Mouse (Mus musculus) G1E (cell line): Measurements from ENCODE around the gene Vwa5b2. TPM values are rescaled to one million over a fixed set of nuclear protein-coding genes. Genes with fewer than 3 reads are reported as not detected.
A peak's percentile ranks its signal among the peaks of the same experiment; 100 is the strongest.

Experiments used
- ATAC-seq: 2 replicates; pipeline ENCODE4 v1.8.0; 2016; ENCODE audit warnings: mild to moderate bottlenecking; ENCODE audit not compliant: insufficient number of reproducible peaks, poor library complexity, low FRiP score, severe bottlenecking; ENCODE audit errors: extremely low read depth
- DNase-seq: peaks from one replicate; pipeline ENCODE4 v3.0.0; 2012; ENCODE audit warnings: low spot score
- H3K27me3 ChIP-seq: 2 replicates; pipeline ENCODE4 v1.6.1; 2012; ENCODE audit warnings: mild to moderate bottlenecking, low read length, inconsistent platforms; ENCODE audit not compliant: insufficient read depth
- H3K36me3 ChIP-seq: replicated peaks from 2 replicates; pipeline ENCODE3; 2012; ENCODE audit warnings: mild to moderate bottlenecking, inconsistent platforms
- H3K4me1 ChIP-seq: 2 replicates; pipeline ENCODE4 v1.6.1; 2012; ENCODE audit warnings: low read depth, low read length, inconsistent platforms, mixed read lengths; ENCODE audit not compliant: insufficient read depth
- H3K4me3 ChIP-seq: 2 replicates; pipeline ENCODE4 v1.5.1; 2012; ENCODE audit warnings: low read depth, mild to moderate bottlenecking, inconsistent platforms, low read length, moderate library complexity, mixed read lengths
- H3K9me3 ChIP-seq: replicated peaks from 2 replicates; pipeline ENCODE4 v1.6.1; 2012; ENCODE audit warnings: inconsistent platforms
- CTCF ChIP-seq: IDR thresholded peaks from 2 replicates; pipeline ENCODE4 v1.5.1; 2012; ENCODE audit warnings: low read depth, low read length, inconsistent platforms, mixed read lengths
- GATA1 ChIP-seq: IDR thresholded peaks from 2 replicates; pipeline ENCODE4 v1.6.1; 2012; ENCODE audit warnings: borderline replicate concordance, low read length, inconsistent platforms, mixed read lengths
- GATA2 ChIP-seq: IDR thresholded peaks from 2 replicates; pipeline ENCODE4 v1.6.1; 2012; ENCODE audit warnings: low read depth, low read length, inconsistent platforms, borderline replicate concordance
- POLR2AphosphoS5 ChIP-seq: IDR thresholded peaks from 2 replicates; pipeline ENCODE4 v1.6.1; 2012; ENCODE audit warnings: low read depth, low read length, inconsistent platforms; ENCODE audit not compliant: insufficient replicate concordance
- TAL1 ChIP-seq: conservative IDR thresholded peaks from 2 replicates; pipeline ENCODE4 v1.6.1; 2012; ENCODE audit warnings: low read depth, low read length, inconsistent platforms, mixed read lengths
- polyA plus RNA-seq: library from polyadenylated mRNA; stranded (reverse); fragments of >175 nt; gene quantifications from 2 replicates; pipeline ENCODE4 v1.2.3, GENCODE M21; 2012
- total RNA-seq, 2 experiments: library from RNA; stranded (forward) in 1 of 2; stranded (reverse) in 1 of 2; fragments of 200-1000 nt in 1 of 2; fragments of >200 nt in 1 of 2; fragmentation: Nextera tagmentation in 1 of 2; gene quantifications; 2 replicates each; pipeline ENCODE4 v1.2.3; 2014 to 2017

The Vwa5b2 gene
- total and polyA plus RNA-seq, 3 experiments = 0.02 TPM; not detected in 2

DNA sequence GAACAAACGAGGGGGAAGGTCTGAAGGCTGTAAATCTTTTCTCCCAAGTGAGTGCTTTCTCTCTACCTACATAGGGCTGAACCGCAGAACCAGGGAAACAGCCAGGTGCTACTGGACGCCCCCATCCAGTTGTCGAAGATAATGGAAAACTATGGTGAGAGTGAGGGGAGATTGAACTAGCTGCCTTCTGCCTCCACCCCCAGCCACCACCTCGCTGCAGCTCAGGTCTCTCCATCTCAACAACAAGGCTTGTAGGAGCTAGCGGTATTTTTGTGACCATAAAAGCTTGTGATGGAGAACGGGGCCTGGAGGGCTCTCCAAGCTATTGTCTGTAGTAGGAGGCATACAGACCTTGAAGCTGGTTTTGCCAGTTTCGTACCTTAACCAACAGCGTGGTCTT is 40.1 kb upstream of the Vwa5b2 start:
- TF ChIP-seq CTCF (no peak), TAL1 (no peak), POLR2AphosphoS5 (no peak), GATA2 (no peak), GATA1 (no peak)
- peaks cover 69% of the 10 kb centered on the region for H3K36me3 ChIP-seq
- no peaks in the 10 kb centered on the region for H3K27me3 ChIP-seq
- no peaks in the 10 kb centered on the region for H3K9me3 ChIP-seq
- H3K4me3 ChIP-seq = peak overlapping the region; percentile 82
- H3K4me1 ChIP-seq = peaks cover 53% of the 10 kb centered on the region
- ATAC-seq (no peak), DNase-seq (no peak)

DNA sequence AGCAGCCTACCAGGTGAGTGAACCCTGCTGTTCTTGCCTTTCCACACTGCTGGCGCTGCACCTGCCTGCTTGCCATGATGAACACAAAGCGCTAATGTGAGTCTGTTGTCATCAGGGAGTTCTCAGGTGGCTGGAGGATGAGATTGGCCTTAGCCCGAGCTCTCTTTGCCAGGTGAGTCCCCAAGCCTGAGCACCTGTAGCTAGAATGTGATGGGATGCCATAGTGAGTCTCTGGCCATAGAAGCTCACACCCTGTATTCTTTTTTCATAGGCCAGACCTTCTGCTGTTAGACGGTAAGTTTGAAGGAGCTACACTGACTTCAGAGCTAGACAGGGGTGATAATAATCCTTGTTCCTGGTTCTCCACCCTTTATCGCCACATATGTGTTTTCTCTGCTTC is 37.6 kb upstream of the Vwa5b2 start:
- Histone ChIP-seq H3K4me1 (peaks cover 49% of the 10 kb centered on the region), H3K9me3 (no peaks in the 10 kb centered on the region), H3K4me3 (no peak overlapping the region), H3K36me3 (peaks cover 71% of the 10 kb centered on the region), H3K27me3 (no peaks in the 10 kb centered on the region)
- ATAC-seq (no peak), DNase-seq (no peak)
- TF ChIP-seq GATA1 (no peak), CTCF (no peak), GATA2 (no peak), POLR2AphosphoS5 (no peak), TAL1 (no peak)

- TF ChIP-seq CTCF (no peak), GATA1 (no peak), POLR2AphosphoS5 (no peak), TAL1 (no peak), GATA2 (no peak)
- no peaks in the 10 kb centered on the region for H3K9me3 ChIP-seq
- DNase-seq (no peak), ATAC-seq (no peak)
- no peaks in the 10 kb centered on the region for H3K27me3 ChIP-seq
- peaks cover 42% of the 10 kb centered on the region for H3K4me1 ChIP-seq
- peaks cover 80% of the 10 kb centered on the region for H3K36me3 ChIP-seq
- no peak overlapping the region for H3K4me3 ChIP-seq
Measured at GRCm38 (mm10) chr16:20552594-20552993, 36.7 kb upstream of the Vwa5b2 start.

DNA sequence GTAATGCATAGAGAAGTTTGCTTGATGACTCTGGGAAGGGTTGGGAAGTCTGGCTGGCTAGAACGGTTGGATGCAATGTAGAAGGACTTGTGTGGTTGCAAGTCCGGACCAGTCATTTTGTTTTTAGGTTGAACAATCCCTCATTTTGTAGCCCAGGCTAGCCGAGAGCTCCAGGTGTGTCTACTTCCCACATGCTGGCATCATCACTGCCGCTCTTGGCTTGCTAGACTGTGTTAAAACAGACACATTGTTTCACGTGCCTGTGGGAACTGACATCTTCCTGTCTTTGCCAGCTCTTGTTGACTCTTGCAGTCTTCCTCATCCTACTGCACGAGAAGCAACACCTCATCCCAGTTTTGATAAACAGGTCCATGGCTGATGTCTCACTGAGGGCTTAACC is 34.3 kb upstream of the Vwa5b2 start:
- ATAC-seq (no peak), DNase-seq (no peak)
- Histone ChIP-seq H3K4me1 (peaks cover 23% of the 10 kb centered on the region; the same call in 1 of the 2 replicates), H3K36me3 (peaks cover 95% of the 10 kb centered on the region), H3K4me3 (no peak overlapping the region), H3K27me3 (no peaks in the 10 kb centered on the region), H3K9me3 (no peaks in the 10 kb centered on the region)
- no peak for TF ChIP-seq CTCF
- TF ChIP-seq POLR2AphosphoS5 = no peak
- TF ChIP-seq GATA1 = no peak
- TF ChIP-seq TAL1 = no peak
- no peak for TF ChIP-seq GATA2

- Histone ChIP-seq H3K36me3 (peaks cover 96% of the 10 kb centered on the region), H3K27me3 (no peaks in the 10 kb centered on the region), H3K4me1 (peaks cover 9% of the 10 kb centered on the region; the same call in 1 of the 2 replicates), H3K9me3 (no peaks in the 10 kb centered on the region), H3K4me3 (no peak overlapping the region)
- ATAC-seq (no peak), DNase-seq (no peak)
- TF ChIP-seq POLR2AphosphoS5 = no peak
- no peak for TF ChIP-seq GATA1
- no peak for TF ChIP-seq GATA2
- no peak for TF ChIP-seq TAL1
- TF ChIP-seq CTCF = no peak
Measured at GRCm38 (mm10) chr16:20557381-20557780, 31.9 kb upstream of the Vwa5b2 start.

GRCm38 (mm10) chr16:20565075-20565474 is 24.2 kb upstream of the Vwa5b2 start:
- no peak overlapping the region for H3K4me3 ChIP-seq
- H3K27me3 ChIP-seq = peaks cover 11% of the 10 kb centered on the region
- peaks cover 36% of the 10 kb centered on the region for H3K36me3 ChIP-seq
- peaks cover 7% of the 10 kb centered on the region for H3K4me1 ChIP-seq
- no peak for ATAC-seq
- no peak for TF ChIP-seq CTCF
- no peak for TF ChIP-seq TAL1
- no peak for TF ChIP-seq POLR2AphosphoS5
- no peak for TF ChIP-seq GATA1
- TF ChIP-seq GATA2 = no peak
- no peaks in the 10 kb centered on the region for H3K9me3 ChIP-seq
- no peak for DNase-seq
